Mouse (Mus musculus) MEL (cell line): ENCODE results near the gene Rrad. TPM values are rescaled to one million over a fixed set of nuclear protein-coding genes. Genes with fewer than 3 reads are reported as not detected.

Experiments used
- DNase-seq: peaks from one replicate; pipeline ENCODE4 v3.0.0; 2011; ENCODE audit warnings: low read depth, low spot score
- H3K27ac ChIP-seq: 2 replicates; pipeline ENCODE4 v1.5.1; 2012; ENCODE audit warnings: low read depth, mild to moderate bottlenecking, control low read depth, low read length, moderate library complexity; ENCODE audit not compliant: control insufficient read depth
- H3K27me3 ChIP-seq, 2 experiments: fragments of 150-350 bp in 1 of 2; sonication (generic) in 1 of 2; 2 replicates each; pipeline ENCODE4 v1.6.1; 2012; ENCODE audit warnings: low read length in 2 of 2, mild to moderate bottlenecking in 2 of 2, improper control_type of control experiment in 1 of 2, moderate library complexity in 1 of 2; ENCODE audit not compliant: insufficient read depth in 2 of 2, control insufficient read depth in 1 of 2
- H3K36me3 ChIP-seq, 2 experiments: 2 replicates each; pipeline ENCODE4 v1.6.1; 2012 to 2014; ENCODE audit warnings: low read length in 2 of 2, improper control_type of control experiment in 1 of 2, inconsistent platforms in 1 of 2, mild to moderate bottlenecking in 1 of 2; ENCODE audit not compliant: insufficient read depth in 2 of 2, control insufficient read depth in 1 of 2
- H3K4me1 ChIP-seq, 2 experiments: fragments of 150-350 bp in 1 of 2; sonication (generic) in 1 of 2; 2 replicates each; pipeline ENCODE4 v1.6.1; 2012; ENCODE audit warnings: low read length in 2 of 2, improper control_type of control experiment in 1 of 2, mild to moderate bottlenecking in 1 of 2; ENCODE audit not compliant: insufficient read depth in 2 of 2, control insufficient read depth in 1 of 2
- H3K4me3 ChIP-seq, 2 experiments: fragments of 150-350 bp in 1 of 2; sonication (generic) in 1 of 2; 2 replicates each; pipeline ENCODE4 v1.5.1; 2012; ENCODE audit warnings: low read depth in 2 of 2, low read length in 2 of 2, mild to moderate bottlenecking in 2 of 2, moderate library complexity in 2 of 2, control low read depth in 1 of 2, improper control_type of control experiment in 1 of 2; ENCODE audit not compliant: control insufficient read depth in 1 of 2, insufficient read depth in 1 of 2
- H3K79me2 ChIP-seq: 2 replicates; pipeline ENCODE4 v1.6.1; 2012; ENCODE audit warnings: mild to moderate bottlenecking, low read length, moderate library complexity; ENCODE audit not compliant: control insufficient read depth, poor library complexity, insufficient read depth
- H3K9ac ChIP-seq: 2 replicates; pipeline ENCODE4 v1.6.1; 2012; ENCODE audit warnings: low read depth, mild to moderate bottlenecking, control low read depth, low read length, moderate library complexity; ENCODE audit not compliant: control insufficient read depth, poor library complexity, severe bottlenecking
- H3K9me3 ChIP-seq: fragments of 150-350 bp; sonication (generic); replicated peaks from 2 replicates; pipeline ENCODE4 v1.6.1; 2012; ENCODE audit warnings: mild to moderate bottlenecking, low read length, improper control_type of control experiment, moderate library complexity; ENCODE audit not compliant: insufficient read depth
- CHD1 ChIP-seq: IDR thresholded peaks from 2 replicates; pipeline ENCODE4 v1.6.1; 2012; ENCODE audit warnings: low read depth, mild to moderate bottlenecking, inconsistent platforms, low read length, improper control_type of control experiment
- E2F4 ChIP-seq: IDR thresholded peaks from 2 replicates; pipeline ENCODE4 v1.6.1; 2011; ENCODE audit warnings: low read depth, low read length, improper control_type of control experiment, borderline replicate concordance
- ELF1 ChIP-seq: IDR thresholded peaks from 2 replicates; pipeline ENCODE4 v1.6.1; 2014; ENCODE audit warnings: low read depth, mild to moderate bottlenecking, inconsistent platforms, low read length, improper control_type of control experiment, moderate library complexity
- GABPA ChIP-seq: IDR thresholded peaks from 2 replicates; pipeline ENCODE4 v1.6.1; 2012; ENCODE audit warnings: low read depth, mild to moderate bottlenecking, inconsistent platforms, low read length, improper control_type of control experiment, moderate library complexity
- GATA1 ChIP-seq: IDR thresholded peaks from 2 replicates; pipeline ENCODE4 v1.6.1; 2011; ENCODE audit warnings: low read depth, low read length, improper control_type of control experiment
- KAT2A ChIP-seq: conservative IDR thresholded peaks from 2 replicates; pipeline ENCODE4 v1.6.1; 2012; ENCODE audit warnings: low read depth, low read length, improper control_type of control experiment, inconsistent platforms
- MAFK ChIP-seq: IDR thresholded peaks from 2 replicates; pipeline ENCODE4 v1.6.1; 2011; ENCODE audit warnings: low read depth, mild to moderate bottlenecking, low read length, improper control_type of control experiment, borderline replicate concordance
- MAX ChIP-seq: IDR thresholded peaks from 2 replicates; pipeline ENCODE4 v1.6.1; 2011; ENCODE audit warnings: low read length, improper control_type of control experiment
- POLR2AphosphoS2 ChIP-seq: IDR thresholded peaks from 2 replicates; pipeline ENCODE4 v1.6.1; 2011; ENCODE audit warnings: low read length, improper control_type of control experiment
- POLR2AphosphoS5 ChIP-seq: IDR thresholded peaks from 2 replicates; pipeline ENCODE4 v1.6.1; 2012; ENCODE audit warnings: low read depth, borderline replicate concordance, mild to moderate bottlenecking, inconsistent platforms, low read length, moderate library complexity, mixed read lengths
- RAD21 ChIP-seq: IDR thresholded peaks from 2 replicates; pipeline ENCODE4 v1.6.1; 2011; ENCODE audit warnings: mild to moderate bottlenecking, low read depth, low read length, improper control_type of control experiment
- TBP ChIP-seq: IDR thresholded peaks from 2 replicates; pipeline ENCODE4 v1.8.0; 2011; ENCODE audit warnings: low read depth, low read length, improper control_type of control experiment
- TCF12 ChIP-seq: IDR thresholded peaks from 2 replicates; pipeline ENCODE4 v1.6.1; 2014; ENCODE audit warnings: low read depth, mild to moderate bottlenecking, inconsistent platforms, low read length, improper control_type of control experiment, moderate library complexity
- USF2 ChIP-seq, 2 experiments: IDR thresholded peaks; 2 replicates each; pipeline ENCODE4 v1.6.1; 2011 to 2012; ENCODE audit warnings: improper control_type of control experiment in 2 of 2, low read length in 2 of 2, borderline replicate concordance in 1 of 2, inconsistent platforms in 1 of 2, low read depth in 1 of 2, mild to moderate bottlenecking in 1 of 2; ENCODE audit not compliant: insufficient read depth in 1 of 2
- ZC3H11A ChIP-seq: IDR thresholded peaks from 2 replicates; pipeline ENCODE4 v1.6.1; 2012; ENCODE audit warnings: low read depth, mild to moderate bottlenecking, inconsistent platforms, low read length, improper control_type of control experiment
- ZNF384 ChIP-seq: IDR thresholded peaks from 2 replicates; pipeline ENCODE4 v1.6.1; 2012; ENCODE audit warnings: low read depth, mild to moderate bottlenecking, inconsistent platforms, low read length, improper control_type of control experiment
- polyA plus RNA-seq, 2 experiments: library from polyadenylated mRNA; stranded (reverse) in 1 of 2; unstranded in 1 of 2; fragments of >175 nt in 1 of 2; fragments of >200 nt in 1 of 2; gene quantifications; 2 replicates each; pipeline versions ENCODE4 v1.2.1 to v1.2.4; 2012; ENCODE audit warnings: low replicate concordance in 2 of 2, low read depth in 1 of 2; ENCODE audit not compliant: insufficient read length in 2 of 2, insufficient read depth in 1 of 2, missing spikeins in 1 of 2
- total RNA-seq: library from RNA; depleted of rRNA; stranded (reverse); fragments of 300-350 nt; gene quantifications from 2 replicates; pipeline ENCODE4 v1.2.3, GENCODE M21; 2012

The Rrad gene
- total and polyA plus RNA-seq, 3 experiments: 8.9 to 9.4 TPM; not detected in 1

GRCm38 (mm10) chr8:104627065-104627740, 3.9 kb downstream of the Rrad start:
- no peaks in the 10 kb centered on the region for H3K27me3 ChIP-seq
- no peaks in the 10 kb centered on the region for H3K9me3 ChIP-seq
- H3K36me3 ChIP-seq: peaks cover 0 to 10% of the 10 kb centered on the region in 2 experiments; a peak in 2 of 4 replicates
- H3K79me2 ChIP-seq: no peaks in the 10 kb centered on the region
- TF ChIP-seq ZNF384: peak; percentile 68
- no peak for TF ChIP-seq USF2 (IDR thresholded peaks at IDR 0.05; ENCODE audit: borderline replicate concordance in 1 of 2, insufficient read depth in 1 of 2, low read depth in 1 of 2, low read length in 2 of 2)
- no peak overlapping the region for H3K27ac ChIP-seq
- H3K9ac ChIP-seq: no peak overlapping the region
- DNase-seq: no peak
- peaks cover 6 to 20% of the 10 kb centered on the region in 2 experiments for H3K4me1 ChIP-seq
- no peak overlapping the region for H3K4me3 ChIP-seq

GRCm38 (mm10) chr8:104624161-104624560, 7.0 kb downstream of the Rrad start, which contains the start of gene Cdh16:
Gene Cdh16, minus strand, starts transcription at chr8:104624396.
- Histone ChIP-seq H3K4me3 (no peak within 1 kb of the TSS), H3K27ac (no peak within 1 kb of the TSS), H3K27me3 (no peaks in the 10 kb centered on the region), H3K4me1 (peaks cover 0 to 16% of the 10 kb centered on the region in 2 experiments; a peak in 2 of 4 replicates), H3K36me3 (peaks cover 0 to 9% of the 10 kb centered on the region in 2 experiments; a peak in 2 of 4 replicates), H3K9ac (no peak within 1 kb of the TSS), H3K9me3 (no peaks in the 10 kb centered on the region), H3K79me2 (no peaks in the 10 kb centered on the region)
- TF ChIP-seq MAX (no peak), ELF1 (no peak), KAT2A (no peak), RAD21 (no peak), E2F4 (no peak), MAFK (no peak), GABPA (no peak), GATA1 (no peak), TCF12 (no peak), POLR2AphosphoS2 (no peak), POLR2AphosphoS5 (no peak), CHD1 (no peak), ZC3H11A (no peak), TBP (no peak)
- no peak for DNase-seq
